Mouse (Mus musculus): ENCODE data around the gene Cbfb.

The Cbfb gene

DNA sequence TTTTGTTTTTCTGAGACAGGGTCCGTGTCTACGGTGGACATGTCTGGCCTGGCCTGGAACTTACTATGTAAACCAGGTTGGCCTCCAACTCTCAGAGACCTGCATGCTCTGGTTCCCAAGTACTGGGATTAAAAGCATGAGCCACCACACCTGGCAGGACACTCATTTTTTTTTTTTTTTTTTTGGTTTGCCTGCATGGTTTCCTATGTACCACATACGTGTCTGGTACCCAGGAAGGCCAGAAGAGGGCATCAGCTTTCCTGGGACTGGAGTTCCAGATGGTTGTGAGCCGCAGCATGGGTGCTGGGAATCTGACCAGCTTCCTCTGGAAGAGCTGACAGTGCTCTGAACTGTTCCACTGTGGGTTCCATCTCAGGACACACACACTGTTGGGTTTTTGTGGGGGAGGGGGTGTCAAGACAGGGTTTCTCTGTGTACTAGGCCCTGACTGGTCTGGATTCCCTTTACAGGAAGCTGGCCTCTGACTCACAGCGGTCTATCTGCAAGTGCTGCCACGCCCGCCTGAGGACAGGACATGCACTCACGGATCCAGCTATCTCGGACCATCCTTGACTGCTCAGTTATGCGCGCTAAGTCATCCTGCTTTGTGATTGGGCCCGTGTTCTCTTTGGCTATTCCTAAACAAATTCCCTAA is 91.0 kb downstream of the Cbfb start:
- in situ Hi-C loops (cut with MboI; ENCODE audit: low pct_unique_long_range_greater_than_20kb in 1 of 2, low sequenced_read_pairs in 2 of 2, unreplicated experiment in 1 of 2) = no loop called here

DNA sequence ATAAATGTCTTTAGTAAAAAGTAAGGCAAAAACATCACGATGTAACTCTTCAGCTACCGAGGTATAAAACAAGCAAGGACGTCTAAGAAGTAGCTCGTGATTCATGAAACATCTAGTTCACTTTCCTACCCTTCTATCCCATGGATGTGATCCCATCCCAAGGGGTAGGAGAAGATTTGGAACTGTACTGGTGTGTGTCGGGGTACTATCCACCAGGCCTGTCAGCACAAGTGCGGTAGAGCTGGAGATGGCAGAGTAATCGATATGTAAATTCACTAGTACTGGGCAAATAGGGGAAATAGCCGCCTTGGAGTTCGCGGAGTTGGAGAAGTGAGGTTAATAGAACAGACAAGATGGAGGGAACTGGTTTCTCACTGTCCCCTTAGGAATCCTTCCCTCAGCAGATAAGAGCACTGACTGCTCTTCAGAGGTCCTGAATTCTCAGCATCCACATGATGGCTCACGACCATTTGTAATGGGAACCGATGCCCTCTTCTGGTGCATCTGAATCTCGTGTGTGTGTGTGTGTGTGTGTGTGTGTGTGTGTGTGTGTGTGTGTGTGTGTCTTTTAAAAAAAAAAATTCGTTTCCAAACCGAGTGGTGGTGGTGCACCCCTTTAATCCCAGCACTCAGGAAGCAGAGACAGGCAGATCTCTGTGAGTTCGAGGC is 92.9 kb downstream of the Cbfb start:
- in situ Hi-C loops (cut with MboI; ENCODE audit: low pct_unique_long_range_greater_than_20kb in 1 of 2, low sequenced_read_pairs in 2 of 2, unreplicated experiment in 1 of 2) = no loop called here

DNA sequence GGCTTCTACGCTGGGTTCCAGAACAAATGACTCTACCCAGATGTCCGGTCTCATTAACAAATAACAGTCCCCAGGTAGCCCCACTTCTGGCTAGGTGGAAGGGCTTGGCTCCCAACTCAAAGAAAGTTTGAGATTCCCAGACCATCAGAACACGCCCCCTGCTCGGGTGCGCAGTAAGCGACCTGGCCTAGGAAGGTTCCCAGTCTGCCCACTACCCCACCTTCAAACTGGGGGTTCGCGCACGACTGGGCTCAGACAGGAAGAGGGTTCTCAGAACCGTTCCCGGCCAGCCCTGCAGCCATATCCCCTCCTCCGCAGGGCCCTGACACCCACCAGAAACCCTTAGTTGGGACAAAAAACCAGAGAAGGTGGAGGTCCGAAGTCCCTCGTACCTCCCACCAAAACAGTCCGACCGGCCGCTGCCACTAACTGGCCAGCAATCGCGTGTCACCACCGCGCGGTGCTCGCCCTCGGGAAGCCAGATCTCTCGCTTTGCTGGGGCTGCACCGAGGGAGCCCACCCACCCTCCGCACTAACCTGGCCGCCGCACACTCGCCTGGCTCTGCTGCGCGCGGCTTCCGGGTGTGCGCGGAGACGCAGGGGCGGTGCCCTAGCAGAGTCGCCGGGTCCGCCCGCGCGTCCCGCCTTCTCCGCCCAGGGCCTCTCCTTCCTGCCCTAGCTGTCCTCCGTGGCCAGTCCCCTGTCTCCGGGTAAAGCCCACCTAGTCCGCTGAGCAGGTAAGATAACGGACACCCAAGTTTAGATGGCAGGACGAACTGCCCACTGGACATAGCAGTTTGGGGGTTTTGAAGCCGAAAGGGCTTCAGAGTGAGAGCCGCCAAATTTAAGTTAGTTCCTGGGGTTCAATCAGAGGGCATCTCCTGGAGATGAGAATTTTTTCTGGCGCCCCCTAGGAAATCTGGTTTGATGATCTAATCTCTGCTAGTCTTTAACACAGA is 93.8 kb downstream of the Cbfb start, which contains the start of the genes Tradd and Fbxl8:
Gene Tradd, minus strand, starts transcription at position 586 of the 959 bp plus-strand sequence.
Gene Fbxl8, plus strand, starts transcription at position 625 of the 959 bp plus-strand sequence.
- in situ Hi-C loops (cut with MboI; ENCODE audit: low pct_unique_long_range_greater_than_20kb in 1 of 2, low sequenced_read_pairs in 2 of 2, unreplicated experiment in 1 of 2) = no loop called here

DNA sequence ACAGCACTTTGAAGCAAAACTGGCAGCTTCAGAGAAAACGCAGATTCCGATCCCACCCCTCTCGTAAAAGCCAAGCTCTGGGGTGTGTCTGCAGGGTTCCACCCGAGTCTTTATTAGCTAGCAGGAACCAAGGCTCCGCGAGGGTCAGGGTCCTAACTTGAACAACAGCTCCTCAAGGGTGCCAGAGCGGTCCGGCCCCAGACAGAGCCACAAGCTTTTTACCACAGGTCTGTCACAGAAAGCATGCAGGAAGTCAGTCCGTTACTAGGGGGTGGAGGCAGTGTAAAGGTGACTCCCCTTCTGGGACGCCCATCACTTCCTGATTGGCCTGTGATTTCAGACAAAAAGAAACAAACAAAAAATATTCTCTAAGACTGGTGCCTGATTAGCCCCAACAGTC is 94.7 kb downstream of the Cbfb start:
- in situ Hi-C loops (cut with MboI; ENCODE audit: low pct_unique_long_range_greater_than_20kb in 1 of 2, low sequenced_read_pairs in 2 of 2, unreplicated experiment in 1 of 2) = no loop called here

DNA sequence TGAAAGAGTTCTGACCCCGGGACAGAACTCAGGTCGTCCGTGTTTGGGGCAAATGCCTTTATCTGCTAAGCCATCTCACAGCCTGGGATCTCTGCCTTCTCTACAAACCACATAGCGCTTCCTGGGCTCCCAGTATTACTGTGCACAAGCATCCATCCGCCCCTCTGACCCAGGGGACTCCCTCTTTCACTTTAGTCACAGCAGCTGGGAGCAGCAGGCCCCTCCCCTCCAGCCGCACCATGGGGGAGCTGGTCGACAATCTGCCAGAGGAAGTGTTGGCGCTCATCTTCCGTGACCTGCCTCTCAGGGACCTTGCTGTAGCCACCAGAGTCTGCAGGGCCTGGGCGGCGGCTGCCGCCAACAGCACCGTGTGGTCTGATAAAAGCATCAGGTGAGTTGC is 96.3 kb downstream of the Cbfb start:
- in situ Hi-C loops (cut with MboI; ENCODE audit: low pct_unique_long_range_greater_than_20kb in 1 of 2, low sequenced_read_pairs in 2 of 2, unreplicated experiment in 1 of 2) = no loop called here
